Comparison of ENCODE assay signal across 8 mouse cellular contexts in genomic region chr8:111876355-111876948, GRCm38 (mm10). TPM values are rescaled to one million over a fixed set of nuclear protein-coding genes. Genes with fewer than 3 reads are reported as not detected.
DNase-seq lines count a peak whose midpoint lies in the region; ATAC-seq and TF ChIP-seq lines count a peak whose summit lies in the region.

TSS of gene Tmem170 (minus strand) at chr8:111876750.

- H3K9ac ChIP-seq in ES-Bruce4 (ENCODE audit: low read depth, poor library complexity, severe bottlenecking) = peak within 1 kb of the TSS; percentile 86
- peak within 1 kb of the TSS; percentile 50 for H3K9ac ChIP-seq in forebrain, embryonic 13.5 days
- peak within 1 kb of the TSS; percentile 86 for H3K9ac ChIP-seq in liver, postnatal 0 days (replicated peaks)
- peak within 1 kb of the TSS; percentile 68 for H3K9ac ChIP-seq in neural tube, embryonic 14.5 days (replicated peaks; ENCODE audit: low read depth, low read length)

- peak within 1 kb of the TSS; percentile 82 for H3K4me3 ChIP-seq in ES-Bruce4 (ENCODE audit: low read depth, low read length)
- peak within 1 kb of the TSS; percentile 69 for H3K4me3 ChIP-seq in forebrain, embryonic 13.5 days
- peak within 1 kb of the TSS; percentile 94 for H3K4me3 ChIP-seq in liver, postnatal 0 days (ENCODE audit: low read depth, low read length)
- peak within 1 kb of the TSS; percentile 74 for H3K4me3 ChIP-seq in neural tube, embryonic 14.5 days (ENCODE audit: low read depth, low read length)

- ATAC-seq in cerebellum, adult (ENCODE audit: insufficient number of reproducible peaks, low FRiP score, low TSS enrichment) = peak; percentile 95
- ATAC-seq in forebrain, embryonic 13.5 days = peak; percentile 98
- peak; percentile 99 for ATAC-seq in liver, postnatal 0 days
- peak; percentile 98 for ATAC-seq in neural tube, embryonic 14.5 days (ENCODE audit: low read depth)

- no peak within 1 kb of the TSS for H3K27ac ChIP-seq in ES-Bruce4 (ENCODE audit: insufficient read depth, low read length)
- peak within 1 kb of the TSS; percentile 55 for H3K27ac ChIP-seq in forebrain, embryonic 13.5 days
- H3K27ac ChIP-seq in liver, postnatal 0 days (ENCODE audit: low read depth) = peak within 1 kb of the TSS; percentile 93
- peak within 1 kb of the TSS; percentile 72 for H3K27ac ChIP-seq in neural tube, embryonic 14.5 days (ENCODE audit: low read depth, low read length)

- no peaks in the 10 kb centered on the region for H3K27me3 ChIP-seq in ES-Bruce4 (ENCODE audit: control insufficient read depth, insufficient read depth, low read length, poor library complexity, severe bottlenecking)
- H3K27me3 ChIP-seq in forebrain, embryonic 13.5 days = no peaks in the 10 kb centered on the region
- H3K27me3 ChIP-seq in liver, postnatal 0 days (ENCODE audit: insufficient read depth, low read length) = no peaks in the 10 kb centered on the region
- H3K27me3 ChIP-seq in neural tube, embryonic 14.5 days (ENCODE audit: control insufficient read depth, insufficient read depth, low read length) = no peaks in the 10 kb centered on the region

- no peaks in the 10 kb centered on the region for H3K4me1 ChIP-seq in ES-Bruce4 (ENCODE audit: control insufficient read depth, insufficient read depth, low read length)
- peaks cover 9% of the 10 kb centered on the region for H3K4me1 ChIP-seq in forebrain, embryonic 13.5 days
- peaks cover 9% of the 10 kb centered on the region; the same call in 1 of the 2 replicates for H3K4me1 ChIP-seq in liver, postnatal 0 days (ENCODE audit: insufficient read depth)
- H3K4me1 ChIP-seq in neural tube, embryonic 14.5 days (ENCODE audit: control insufficient read depth, insufficient read depth, low read length) = peaks cover 5% of the 10 kb centered on the region; the same call in 1 of the 2 replicates

- peak; percentile 97 to 98 for DNase-seq in heart, postnatal 10 days
- DNase-seq in large intestine, adult 2 months (ENCODE audit: low read depth, low spot score) = peak; percentile 99
- DNase-seq in liver, postnatal 0 days = peak; percentile 98
- peak; percentile 99 for DNase-seq in testis, postnatal 10 days (ENCODE audit: low spot score)

- WGBS in forebrain, embryonic 13.5 days = under 1% methylated on average over 32 of the region's 53 CpGs
- WGBS in large intestine, adult 2 months = under 1% methylated on average over 52 of the region's 53 CpGs
- 2% methylated on average over 40 of the region's 53 CpGs for WGBS in liver, postnatal 0 days (ENCODE audit: insufficient replicate concordance)
- WGBS in neural tube, embryonic 14.5 days = under 1% methylated on average over 49 of the region's 53 CpGs

- H3K9me3 ChIP-seq in ES-Bruce4 (replicated peaks; ENCODE audit: control insufficient read depth, insufficient read depth, low read length, poor library complexity, severe bottlenecking) = no peaks in the 10 kb centered on the region
- no peaks in the 10 kb centered on the region for H3K9me3 ChIP-seq in forebrain, embryonic 13.5 days (replicated peaks)
- no peaks in the 10 kb centered on the region for H3K9me3 ChIP-seq in liver, postnatal 0 days (ENCODE audit: low read length)
- H3K9me3 ChIP-seq in neural tube, embryonic 14.5 days (ENCODE audit: control insufficient read depth, low read length) = no peaks in the 10 kb centered on the region

- 0 out of 2 replicates have a peak, but pooled peaks have one; percentile 4 for TF ChIP-seq EP300 in ES-Bruce4 (IDR thresholded peaks at IDR 0.05; ENCODE audit: insufficient read depth, low read depth, low read length)
- no peak for TF ChIP-seq EP300 in liver, postnatal 0 days (IDR thresholded peaks at IDR 0.05; ENCODE audit: low read depth)

- intact Hi-C loops in heart, postnatal 10 days (cut with DNase I) = no loop called here

- H3K36me3 ChIP-seq in ES-Bruce4 (ENCODE audit: control insufficient read depth, insufficient read depth, low read length, poor library complexity, severe bottlenecking) = peaks cover 12% of the 10 kb centered on the region
- H3K36me3 ChIP-seq in forebrain, embryonic 13.5 days (ENCODE audit: poor library complexity, severe bottlenecking) = no peaks in the 10 kb centered on the region
- H3K36me3 ChIP-seq in liver, postnatal 0 days (replicated peaks; ENCODE audit: insufficient read depth, low read length) = no peaks in the 10 kb centered on the region
- no peaks in the 10 kb centered on the region for H3K36me3 ChIP-seq in neural tube, embryonic 14.5 days (ENCODE audit: control insufficient read depth, insufficient read depth, low read length)

- peak within 1 kb of the TSS; percentile 61 for H3K4me2 ChIP-seq in forebrain, embryonic 13.5 days
- H3K4me2 ChIP-seq in liver, postnatal 0 days (ENCODE audit: low read depth, low read length) = peak within 1 kb of the TSS; percentile 97
- peak within 1 kb of the TSS; percentile 78 for H3K4me2 ChIP-seq in neural tube, embryonic 14.5 days (ENCODE audit: low read depth, low read length)

- TF ChIP-seq POLR2A in ES-Bruce4 (IDR thresholded peaks at IDR 0.05; ENCODE audit: insufficient read depth, low read length) = no peak

- TF ChIP-seq CTCF in ES-Bruce4 (IDR thresholded peaks at IDR 0.05; ENCODE audit: low read depth, low read length) = peak; percentile 81
- peak; percentile 99 for TF ChIP-seq CTCF in liver, postnatal 0 days (IDR thresholded peaks at IDR 0.05; ENCODE audit: low read depth)

RNA-seq across cellular contexts. Expression of gene Tmem170, which starts in this region (rescaled TPM):
- 30.4 and 31.2 TPM in 2 replicates for polyA plus RNA-seq in ES-Bruce4 (2011; ENCODE audit: insufficient read depth, insufficient read length, low read depth, missing spikeins)
- 6.7 and 6.8 TPM in 2 replicates for polyA plus RNA-seq in forebrain, embryonic 13.5 days (2015; fragmentation: Nextera tagmentation; extraction: Ambion mirVana)
- 1 to 10 TPM; 2.7 to 3.4 TPM for total RNA-seq in heart, postnatal 10 days (2021)
- 9.0 and 13.2 TPM in 2 replicates for polyA plus RNA-seq in large intestine, adult 2 months (2012; rRNA removed)
- polyA plus RNA-seq in liver, postnatal 0 days (2015; fragmentation: Nextera tagmentation; extraction: Ambion mirVana) = 4.9 TPM in 2 replicates
- 3.8 and 4.6 TPM in 2 replicates for polyA plus RNA-seq in neural tube, embryonic 14.5 days (2014; fragmentation: Nextera tagmentation; extraction: Ambion mirVana)
